Mouse (Mus musculus): ENCODE results near the gene Rtcb.

GRCm38 (mm10) chr10:85962897-85963296, 5.3 kb upstream of the Rtcb start:
- TF ChIP-seq CTCF (IDR thresholded peaks at IDR 0.05; ENCODE audit: low read depth) = no peak
- no peak for TF ChIP-seq EP300 (optimal IDR thresholded peaks at IDR 0.05)

Data from stomach, postnatal 0 days (tissue).